Mouse (Mus musculus) midbrain, embryonic 16.5 days (tissue): ENCODE results near the gene Zic2. TPM values are rescaled to one million over a fixed set of nuclear protein-coding genes. Genes with fewer than 3 reads are reported as not detected.

Experiments
- ATAC-seq: fragments of 200-750 bp; cut with Nextera tagmentation; 2 replicates; pipeline ENCODE4 v1.8.0; 2017; ENCODE audit warnings: moderate TSS enrichment
- H3K27ac ChIP-seq: fragments of 300-500 bp; sonication (generic); 2 replicates; pipeline ENCODE4 v1.5.1; 2014; ENCODE audit warnings: mild to moderate bottlenecking, low read length, mixed read lengths
- H3K27me3 ChIP-seq: fragments of 300-500 bp; sonication (generic); 2 replicates; pipeline ENCODE4 v1.6.1; 2014; ENCODE audit warnings: low read depth, low read length, mixed read lengths; ENCODE audit not compliant: control insufficient read depth, insufficient read depth
- H3K36me3 ChIP-seq: fragments of 300-500 bp; sonication (generic); 2 replicates; pipeline ENCODE4 v1.6.1; 2014; ENCODE audit warnings: mild to moderate bottlenecking, low read length, moderate library complexity, mixed read lengths; ENCODE audit not compliant: control insufficient read depth, insufficient read depth
- H3K4me1 ChIP-seq: fragments of 300-500 bp; sonication (generic); 2 replicates; pipeline ENCODE4 v1.6.1; 2014; ENCODE audit warnings: mild to moderate bottlenecking, low read length, mixed read lengths; ENCODE audit not compliant: control insufficient read depth, insufficient read depth
- H3K4me2 ChIP-seq: fragments of 300-500 bp; sonication (generic); 2 replicates; pipeline ENCODE4 v1.6.1; 2014; ENCODE audit warnings: mild to moderate bottlenecking, low read length, mixed read lengths
- H3K4me3 ChIP-seq: fragments of 300-500 bp; sonication (generic); 2 replicates; pipeline ENCODE4 v1.5.1; 2014; ENCODE audit warnings: low read depth, mild to moderate bottlenecking, low read length, moderate library complexity, mixed read lengths
- H3K9ac ChIP-seq: fragments of 300-500 bp; sonication (generic); 2 replicates; pipeline ENCODE4 v1.6.1; 2014; ENCODE audit warnings: low read depth, low read length, mixed read lengths
- H3K9me3 ChIP-seq: fragments of 300-500 bp; sonication (generic); replicated peaks from 2 replicates; pipeline ENCODE4 v1.6.1; 2014; ENCODE audit warnings: mild to moderate bottlenecking, low read length, mixed read lengths; ENCODE audit not compliant: control insufficient read depth, poor library complexity, severe bottlenecking
- whole genome bisulfite sequencing: fragments of 180-500 bp; shearing (Covaris S2); extraction: QIAGEN DNeasy Blood & Tissue Kit; methylation state at CpG from one replicate; pipeline ENCODE4 v1.1.7; 2014; 5-methylcytosine and 5-hydroxymethylcytosine counted together
- polyA plus RNA-seq: library from polyadenylated mRNA; unstranded; fragments of >200 nt; fragmentation: Nextera tagmentation; extraction: Ambion mirVana; gene quantifications from 2 replicates; pipeline ENCODE4 v1.2.1, GENCODE M21; 2015

Gene Zic2
- polyA plus RNA-seq, 1 experiment from 2014 or later, result 6.3 TPM

GRCm38 (mm10) chr14:122478574-122479011 lies 3.4 kb downstream of the Zic2 start:
- H3K27ac ChIP-seq, result peak overlapping the region; percentile 91
- peak overlapping the region; percentile 76 for H3K9ac ChIP-seq
- WGBS, result 0% methylated on average over 22 of the region's 22 CpGs
- H3K36me3 ChIP-seq, result no peaks in the 10 kb centered on the region
- H3K4me1 ChIP-seq, result peaks cover 9% of the 10 kb centered on the region; the same call in 1 of the 2 replicates
- peak overlapping the region; percentile 53 for H3K4me3 ChIP-seq
- ATAC-seq, result no peak
- H3K4me2 ChIP-seq, result peak overlapping the region; percentile 50
- peaks cover 25% of the 10 kb centered on the region for H3K27me3 ChIP-seq
- no peaks in the 10 kb centered on the region for H3K9me3 ChIP-seq

GRCm38 (mm10) chr14:122479461-122480109 lies 4.3 kb downstream of the Zic2 start:
- ATAC-seq, result no peak
- Histone ChIP-seq H3K27ac (no peak overlapping the region), H3K9me3 (no peaks in the 10 kb centered on the region), H3K27me3 (peaks cover 34% of the 10 kb centered on the region), H3K36me3 (no peaks in the 10 kb centered on the region), H3K4me2 (peak overlapping the region; percentile 39), H3K4me1 (peaks cover 9% of the 10 kb centered on the region; the same call in 1 of the 2 replicates), H3K9ac (peak overlapping the region; percentile 51; the same call in 1 of the 2 replicates), H3K4me3 (peak overlapping the region; percentile 53)
- 11% methylated on average over 17 of the region's 17 CpGs for WGBS

- H3K9ac ChIP-seq, result peak overlapping the region; percentile 42; the same call in 1 of the 2 replicates
- peaks cover 3% of the 10 kb centered on the region; the same call in 1 of the 2 replicates for H3K4me1 ChIP-seq
- H3K27me3 ChIP-seq, result peaks cover 37% of the 10 kb centered on the region
- no peaks in the 10 kb centered on the region for H3K36me3 ChIP-seq
- peak overlapping the region; percentile 64; the same call in 1 of the 2 replicates for H3K27ac ChIP-seq
- H3K4me3 ChIP-seq, result peak overlapping the region; percentile 25
- WGBS, result 16% methylated on average over 2 of the region's 2 CpGs
- no peaks in the 10 kb centered on the region for H3K9me3 ChIP-seq
- ATAC-seq, result no peak
- H3K4me2 ChIP-seq, result peak overlapping the region; percentile 56
These were observed 5.1 kb downstream of the Zic2 start for GRCm38 (mm10) chr14:122480355-122480754.

- no peak for ATAC-seq
- H3K36me3 ChIP-seq, result no peaks in the 10 kb centered on the region
- WGBS, result 14% methylated on average over 15 of the region's 15 CpGs
- no peaks in the 10 kb centered on the region for H3K9me3 ChIP-seq
- peak overlapping the region; percentile 62; the same call in 1 of the 2 replicates for H3K9ac ChIP-seq
- peaks cover 37% of the 10 kb centered on the region for H3K27me3 ChIP-seq
- H3K4me3 ChIP-seq, result peak overlapping the region; percentile 25
- peak overlapping the region; percentile 75 for H3K27ac ChIP-seq
- peaks cover 2% of the 10 kb centered on the region; the same call in 1 of the 2 replicates for H3K4me1 ChIP-seq
- peak overlapping the region; percentile 56 for H3K4me2 ChIP-seq
These were observed 5.9 kb downstream of the Zic2 start for GRCm38 (mm10) chr14:122481181-122481580.

- peaks cover 44% of the 10 kb centered on the region for H3K27me3 ChIP-seq
These were observed 7.1 kb downstream of the Zic2 start for GRCm38 (mm10) chr14:122482081-122483023.

GRCm38 (mm10) chr14:122483024-122483385 lies 7.8 kb downstream of the Zic2 start:
- Histone ChIP-seq H3K36me3 (no peaks in the 10 kb centered on the region), H3K4me3 (peak overlapping the region; percentile 25; the same call in 1 of the 2 replicates), H3K4me2 (peak overlapping the region; percentile 56), H3K27me3 (peaks cover 47% of the 10 kb centered on the region), H3K9me3 (no peaks in the 10 kb centered on the region), H3K27ac (peak overlapping the region; percentile 75), H3K9ac (peak overlapping the region; percentile 62; the same call in 1 of the 2 replicates), H3K4me1 (peaks cover 2% of the 10 kb centered on the region; the same call in 1 of the 2 replicates)
- no peak for ATAC-seq
- WGBS, result 7% methylated on average over 5 of the region's 5 CpGs

More at GRCm38 (mm10) chr14:122482081-122483023, 7.1 kb downstream of the Zic2 start:
- Histone ChIP-seq H3K4me1 (peaks cover 2% of the 10 kb centered on the region; the same call in 1 of the 2 replicates), H3K27ac (peak overlapping the region; percentile 75), H3K4me3 (peak overlapping the region; percentile 25), H3K9me3 (no peaks in the 10 kb centered on the region), H3K36me3 (no peaks in the 10 kb centered on the region), H3K4me2 (peak overlapping the region; percentile 56), H3K9ac (peak overlapping the region; percentile 62)
- 2% methylated on average over 38 of the region's 38 CpGs for WGBS
- 0 out of 2 replicates have a peak, but pooled peaks have one; percentile 8 for ATAC-seq

GRCm38 (mm10) chr14:122483556-122484421 lies 8.6 kb downstream of the Zic2 start:
- peaks cover 2% of the 10 kb centered on the region; the same call in 1 of the 2 replicates for H3K4me1 ChIP-seq
- H3K36me3 ChIP-seq, result no peaks in the 10 kb centered on the region
- WGBS, result 16% methylated on average over 18 of the region's 18 CpGs
- no peaks in the 10 kb centered on the region for H3K9me3 ChIP-seq
- peak overlapping the region; percentile 18; the same call in 1 of the 2 replicates for H3K4me3 ChIP-seq
- peak overlapping the region; percentile 56 for H3K4me2 ChIP-seq
- H3K27ac ChIP-seq, result peak overlapping the region; percentile 66
- peaks cover 44% of the 10 kb centered on the region for H3K27me3 ChIP-seq
- H3K9ac ChIP-seq, result peak overlapping the region; percentile 13; the same call in 1 of the 2 replicates
- ATAC-seq, result no peak

GRCm38 (mm10) chr14:122484458-122484843 lies 9.2 kb downstream of the Zic2 start:
- H3K36me3 ChIP-seq, result no peaks in the 10 kb centered on the region
- peak overlapping the region; percentile 66 for H3K27ac ChIP-seq
- peak overlapping the region; percentile 26; the same call in 1 of the 2 replicates for H3K9ac ChIP-seq
- peak overlapping the region; percentile 56 for H3K4me2 ChIP-seq
- WGBS, result 12% methylated on average over 4 of the region's 4 CpGs
- H3K27me3 ChIP-seq, result peaks cover 44% of the 10 kb centered on the region
- H3K9me3 ChIP-seq, result no peaks in the 10 kb centered on the region
- H3K4me3 ChIP-seq, result peak overlapping the region; percentile 18; the same call in 1 of the 2 replicates
- H3K4me1 ChIP-seq, result peaks cover 2% of the 10 kb centered on the region; the same call in 1 of the 2 replicates
- no peak for ATAC-seq
